Mouse (Mus musculus): ENCODE measurements around the gene Mcfd2. TPM values are rescaled to one million over a fixed set of nuclear protein-coding genes. Genes with fewer than 3 reads are reported as not detected.

Gene Mcfd2
- polyA plus RNA-seq, 1 experiment, result not detected

DNA sequence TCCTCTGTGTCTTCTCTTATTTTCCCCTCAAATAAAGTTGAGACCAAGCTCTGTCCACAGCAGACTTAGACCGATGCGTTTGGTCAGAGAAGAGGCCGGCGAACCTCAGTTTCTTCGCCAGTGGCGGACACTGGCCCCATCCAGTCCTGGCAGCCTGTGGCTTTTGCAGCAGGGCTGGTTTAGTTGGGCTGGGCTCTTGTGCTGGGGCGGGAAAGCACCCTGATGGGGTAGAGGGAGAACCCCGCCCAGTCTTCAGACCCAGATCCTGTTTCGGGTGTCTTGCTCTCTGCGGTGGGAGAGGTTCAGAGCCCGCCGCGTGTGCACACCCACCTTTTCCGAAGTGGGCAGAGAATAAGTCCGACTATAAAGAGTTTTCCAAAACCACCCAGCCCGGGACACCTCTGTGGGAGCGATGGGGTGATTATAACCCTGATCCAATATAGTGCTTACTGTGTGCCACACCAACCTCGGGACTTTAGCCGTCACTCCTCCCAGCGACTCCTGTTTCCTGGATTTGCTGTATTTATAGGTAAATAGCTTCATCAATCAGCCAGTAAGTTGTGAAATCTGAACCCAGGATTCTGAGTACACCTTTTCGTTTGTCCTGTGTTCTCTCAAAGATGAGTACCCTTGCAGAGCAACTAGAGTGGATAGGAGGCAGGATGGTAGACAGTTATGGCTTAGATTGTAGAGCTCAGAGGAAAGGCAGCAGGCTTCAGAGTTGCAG lies 18.2 kb upstream of the Mcfd2 start:
- peak overlapping the region; percentile 75 for H3K4me3 ChIP-seq (ENCODE audit: insufficient read depth, low read depth, low read length)
- 22% methylated on average over 21 of the region's 21 CpGs for WGBS
- no peak overlapping the region for H3K27ac ChIP-seq (ENCODE audit: insufficient read depth, low read depth, low read length)
- peaks cover 33% of the 10 kb centered on the region for H3K4me1 ChIP-seq (ENCODE audit: control insufficient read depth, insufficient read depth, low read length)
- TF ChIP-seq CTCF (IDR thresholded peaks at IDR 0.05; ENCODE audit: insufficient read depth, low read depth, low read length) (no peak), POLR2A (IDR thresholded peaks at IDR 0.05; ENCODE audit: insufficient read depth, low read depth, low read length) (no peak)

DNA sequence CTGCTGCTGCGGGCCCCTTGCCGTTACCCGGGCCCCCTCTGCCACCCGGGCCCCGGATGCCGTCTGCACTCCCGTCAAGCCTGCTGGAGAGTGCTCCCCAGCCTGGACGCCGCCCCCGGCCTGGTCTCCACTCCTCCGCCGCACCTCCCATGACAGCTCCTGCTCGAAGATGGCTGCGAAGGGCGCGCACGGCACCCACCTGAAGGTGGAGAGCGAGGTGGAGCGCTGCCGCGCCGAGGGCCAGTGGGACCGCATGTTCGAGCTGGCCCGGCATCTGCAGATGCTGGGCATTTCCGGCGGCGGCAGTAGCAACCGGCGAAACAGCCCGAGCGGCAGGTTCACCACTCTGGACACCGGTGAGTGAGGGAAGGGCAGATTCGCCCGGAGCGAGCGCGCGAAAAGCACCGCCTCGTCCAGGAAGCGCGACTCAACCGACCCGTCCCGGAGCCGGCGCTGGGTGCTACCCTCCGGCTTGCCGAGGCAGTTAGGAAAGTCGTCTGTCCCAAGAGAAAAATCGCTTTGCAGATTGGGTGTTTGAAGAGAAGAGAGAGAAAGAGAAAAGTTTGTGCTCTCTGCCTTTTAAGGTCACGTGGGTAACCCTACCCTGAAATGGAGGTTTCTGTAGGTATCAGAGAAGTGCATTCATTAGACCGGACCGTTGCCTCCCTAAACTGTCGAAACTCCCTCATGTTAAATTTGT lies 17.5 kb upstream of the Mcfd2 start:
- Histone ChIP-seq H3K27ac (ENCODE audit: insufficient read depth, low read depth, low read length) (0 out of 2 replicates have a peak overlapping the region, but pooled peaks have one; percentile 16), H3K4me3 (ENCODE audit: insufficient read depth, low read depth, low read length) (peak overlapping the region; percentile 75), H3K4me1 (ENCODE audit: control insufficient read depth, insufficient read depth, low read length) (peaks cover 33% of the 10 kb centered on the region)
- no peak for TF ChIP-seq POLR2A (IDR thresholded peaks at IDR 0.05; ENCODE audit: insufficient read depth, low read depth, low read length)
- no peak for TF ChIP-seq CTCF (IDR thresholded peaks at IDR 0.05; ENCODE audit: insufficient read depth, low read depth, low read length)
- WGBS, result under 1% methylated on average over 56 of the region's 56 CpGs

GRCm38 (mm10) chr17:87282706-87283053 lies 16.9 kb upstream of the Mcfd2 start, which contains the start of gene Ttc7:
Ttc7 (plus strand) TSS chr17:87282886.
- Histone ChIP-seq H3K4me1 (ENCODE audit: control insufficient read depth, insufficient read depth, low read length) (peaks cover 29% of the 10 kb centered on the region), H3K27ac (ENCODE audit: insufficient read depth, low read depth, low read length) (peak within 1 kb of the TSS; percentile 36; the same call in 1 of the 2 replicates), H3K4me3 (ENCODE audit: insufficient read depth, low read depth, low read length) (peak within 1 kb of the TSS; percentile 75)
- under 1% methylated on average over 37 of the region's 38 CpGs for WGBS
- TF ChIP-seq POLR2A (IDR thresholded peaks at IDR 0.05; ENCODE audit: insufficient read depth, low read depth, low read length), result peak; percentile 81
- TF ChIP-seq CTCF (IDR thresholded peaks at IDR 0.05; ENCODE audit: insufficient read depth, low read depth, low read length), result no peak

DNA sequence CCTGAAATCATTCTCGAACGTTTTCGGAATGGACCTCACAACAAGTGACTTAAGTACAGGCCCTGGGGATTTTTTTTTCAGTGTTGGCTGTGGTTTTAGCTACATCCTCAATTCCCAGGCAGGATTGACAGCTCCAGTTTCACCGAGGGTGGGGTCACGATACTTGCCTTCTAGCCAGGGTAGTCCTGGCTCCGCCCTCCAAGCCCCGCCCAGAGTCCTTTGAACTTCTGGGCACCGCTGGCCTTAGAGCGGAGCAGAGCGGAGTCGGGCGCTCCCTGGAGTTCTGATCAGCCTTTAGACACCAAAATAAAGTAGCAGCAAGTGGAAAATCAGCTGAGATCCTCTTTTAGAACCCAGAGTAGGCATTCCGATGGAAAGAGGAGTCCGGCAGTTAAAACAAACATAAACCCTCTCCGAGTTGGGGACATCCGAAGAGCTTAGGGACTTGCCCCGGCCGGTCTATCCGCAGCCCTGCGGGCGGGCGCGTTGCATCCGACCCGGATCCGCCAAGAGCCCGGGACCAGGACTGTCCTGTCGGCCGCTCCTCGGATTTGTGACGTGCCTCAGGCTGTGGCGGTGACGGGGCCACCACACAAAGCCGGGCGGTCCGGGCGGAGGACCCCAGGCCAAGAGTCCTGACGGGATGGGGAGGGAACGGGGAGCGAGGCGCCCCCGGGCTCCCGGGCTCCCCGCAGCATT lies 16.4 kb upstream of the Mcfd2 start:
- Histone ChIP-seq H3K4me3 (ENCODE audit: insufficient read depth, low read depth, low read length) (peak overlapping the region; percentile 75), H3K4me1 (ENCODE audit: control insufficient read depth, insufficient read depth, low read length) (peaks cover 28% of the 10 kb centered on the region), H3K27ac (ENCODE audit: insufficient read depth, low read depth, low read length) (peak overlapping the region; percentile 36; the same call in 1 of the 2 replicates)
- TF ChIP-seq POLR2A (IDR thresholded peaks at IDR 0.05; ENCODE audit: insufficient read depth, low read depth, low read length), result no peak
- under 1% methylated on average over 44 of the region's 44 CpGs for whole genome bisulfite sequencing

DNA sequence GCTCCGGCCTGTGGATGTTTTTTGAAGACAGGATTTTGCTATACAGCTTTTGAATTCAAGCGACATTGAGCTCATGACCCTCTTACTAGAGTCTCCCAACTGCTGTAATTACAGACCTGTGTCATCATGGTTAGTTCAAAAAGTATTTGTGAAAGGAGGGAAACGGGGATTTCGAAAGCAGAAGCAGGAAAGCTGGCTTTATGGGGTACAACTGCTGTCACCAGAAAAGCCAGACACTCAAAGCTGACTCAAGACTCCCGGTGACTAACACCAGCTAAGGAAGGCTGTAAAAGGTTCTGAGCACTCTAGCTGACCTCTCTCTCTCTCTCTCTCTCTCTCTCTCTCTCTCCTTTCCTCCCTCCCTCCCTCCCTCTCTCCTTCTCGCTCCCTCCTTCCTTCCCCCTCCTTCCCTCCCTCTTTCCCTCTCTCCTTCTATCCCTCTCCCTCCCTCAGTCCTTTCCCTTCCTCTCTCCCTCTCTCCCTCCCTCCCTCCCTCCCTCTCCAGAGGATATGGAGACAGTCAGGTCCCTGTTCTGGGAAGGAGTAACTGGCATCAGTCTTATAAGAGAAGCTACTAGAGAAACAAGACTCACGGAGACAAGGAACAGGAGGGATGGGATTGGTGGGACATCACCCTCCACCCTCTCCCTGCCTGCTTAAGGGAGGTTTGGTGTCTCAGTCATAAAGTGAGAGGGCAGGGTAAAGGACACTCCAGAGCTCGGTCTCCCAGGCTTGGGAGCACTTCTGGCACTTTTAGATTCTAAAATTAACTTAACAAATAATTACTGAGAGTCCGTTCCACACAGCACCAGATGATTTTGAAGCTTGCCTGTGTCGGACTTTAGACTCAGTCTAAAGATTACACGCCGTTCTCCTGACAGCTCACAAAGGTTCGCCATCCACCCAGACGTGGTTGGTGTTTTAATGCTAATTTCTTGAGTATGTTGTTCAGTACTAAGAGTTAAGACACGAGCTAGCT lies 9.9 kb upstream of the Mcfd2 start:
- H3K27ac ChIP-seq (ENCODE audit: insufficient read depth, low read depth, low read length), result no peak overlapping the region
- no peak for TF ChIP-seq CTCF (IDR thresholded peaks at IDR 0.05; ENCODE audit: insufficient read depth, low read depth, low read length)
- no peak for TF ChIP-seq POLR2A (IDR thresholded peaks at IDR 0.05; ENCODE audit: insufficient read depth, low read depth, low read length)
- 42% methylated on average over 15 of the region's 15 CpGs for WGBS
- no peak overlapping the region for H3K4me3 ChIP-seq (ENCODE audit: insufficient read depth, low read depth, low read length)
- peaks cover 3% of the 10 kb centered on the region; the same call in 1 of the 2 replicates for H3K4me1 ChIP-seq (ENCODE audit: control insufficient read depth, insufficient read depth, low read length)

DNA sequence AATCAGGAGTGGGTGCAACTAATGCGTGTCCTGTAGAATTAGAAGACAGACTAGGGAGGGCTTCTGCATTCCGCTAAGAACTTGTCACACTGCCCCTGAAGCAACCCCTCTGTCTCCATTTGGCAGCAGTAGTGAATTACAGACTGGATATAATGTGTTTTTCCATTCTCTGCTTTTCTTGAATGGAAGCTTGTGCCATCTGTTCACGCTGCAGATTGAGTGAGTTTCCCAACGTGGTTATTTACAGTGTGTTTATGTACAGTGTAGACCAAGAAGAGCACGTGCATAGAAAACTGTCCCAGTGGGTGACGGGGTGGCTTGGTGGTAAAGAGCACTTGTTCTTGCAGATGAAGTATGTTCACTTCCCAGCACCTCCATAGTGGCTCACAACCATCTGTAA lies 3.7 kb upstream of the Mcfd2 start:
- TF ChIP-seq CTCF (IDR thresholded peaks at IDR 0.05; ENCODE audit: insufficient read depth, low read depth, low read length) (no peak), POLR2A (IDR thresholded peaks at IDR 0.05; ENCODE audit: insufficient read depth, low read depth, low read length) (no peak)
- Histone ChIP-seq H3K4me1 (ENCODE audit: control insufficient read depth, insufficient read depth, low read length) (no peaks in the 10 kb centered on the region), H3K4me3 (ENCODE audit: insufficient read depth, low read depth, low read length) (no peak overlapping the region), H3K27ac (ENCODE audit: insufficient read depth, low read depth, low read length) (no peak overlapping the region)
- 42% methylated on average over 6 of the region's 6 CpGs for WGBS

DNA sequence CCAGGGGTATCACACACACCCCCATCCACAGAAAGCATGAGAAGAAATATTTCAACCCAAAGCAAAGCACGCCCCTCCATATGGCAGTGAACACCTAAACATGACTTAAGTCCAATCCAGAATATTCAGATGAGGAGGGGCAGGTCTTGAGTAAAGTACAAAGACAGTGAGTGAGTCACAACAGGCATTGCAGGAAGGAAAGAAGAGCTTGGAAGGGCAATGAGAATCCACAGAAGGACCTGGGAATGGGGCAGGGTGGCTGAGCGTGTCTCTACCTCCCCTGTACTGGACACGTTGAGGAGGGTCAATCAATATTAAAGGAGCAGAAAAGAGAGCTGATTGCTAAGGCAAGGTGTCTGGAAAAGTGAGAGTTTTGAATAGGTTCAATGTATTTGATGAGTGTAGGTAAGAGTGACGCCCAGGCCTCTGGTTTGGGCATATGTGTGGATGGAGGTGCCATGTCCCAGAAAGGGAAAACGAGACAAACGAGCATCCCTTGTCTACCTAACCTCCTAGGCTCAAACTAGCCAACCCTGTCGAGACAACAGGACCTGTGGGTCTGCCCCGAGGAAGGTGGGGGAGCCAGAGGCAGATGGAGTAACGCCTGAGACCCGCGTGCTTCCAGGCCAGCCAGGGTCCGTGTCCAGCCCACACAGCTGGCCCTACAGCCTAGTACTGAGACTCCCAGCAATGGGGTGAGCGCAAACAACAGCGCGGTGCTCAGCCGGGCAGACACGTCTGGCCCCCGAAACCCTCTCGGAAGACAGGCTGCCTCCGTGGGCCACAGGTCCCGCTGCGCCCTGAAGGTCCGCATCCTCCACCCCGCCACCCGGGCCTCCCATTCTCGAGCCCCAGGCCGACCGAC lies 576 bp downstream of the Mcfd2 start:
- TF ChIP-seq POLR2A (IDR thresholded peaks at IDR 0.05; ENCODE audit: insufficient read depth, low read depth, low read length) (no peak), CTCF (IDR thresholded peaks at IDR 0.05; ENCODE audit: insufficient read depth, low read depth, low read length) (no peak)
- WGBS, result 5% methylated on average over 28 of the region's 28 CpGs
- Histone ChIP-seq H3K4me1 (ENCODE audit: control insufficient read depth, insufficient read depth, low read length) (peaks cover 7% of the 10 kb centered on the region), H3K4me3 (ENCODE audit: insufficient read depth, low read depth, low read length) (peak overlapping the region; percentile 76), H3K27ac (ENCODE audit: insufficient read depth, low read depth, low read length) (peak overlapping the region; percentile 57)
